Mouse (Mus musculus): ENCODE results near the gene Dnaaf1.

DNA sequence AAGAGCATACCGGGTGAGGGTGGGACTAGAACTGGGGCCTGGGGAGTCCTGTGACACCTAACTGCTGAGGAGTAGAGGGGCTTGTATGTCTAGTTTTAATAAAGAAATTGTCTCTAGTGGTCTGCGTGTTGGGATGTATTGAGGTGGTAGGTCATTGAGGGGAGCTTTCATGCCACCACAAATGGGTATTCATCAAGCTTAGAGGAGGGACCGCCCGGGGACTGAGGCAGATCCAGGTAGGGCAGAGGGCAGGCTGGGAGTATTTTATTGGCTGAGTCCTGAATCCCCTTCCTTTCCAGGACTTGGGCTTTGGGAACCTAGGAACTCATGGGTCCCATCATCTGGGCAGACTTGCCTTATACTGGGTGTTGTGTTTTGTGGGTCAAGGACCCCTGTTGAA is 41.8 kb downstream of the Dnaaf1 start:
- TF ChIP-seq POLR2A (IDR thresholded peaks at IDR 0.05; ENCODE audit: insufficient read depth, low read depth, low read length), result no peak
- TF ChIP-seq CTCF (IDR thresholded peaks at IDR 0.05), result no peak
- no peak for TF ChIP-seq EP300 (IDR thresholded peaks at IDR 0.05; ENCODE audit: insufficient read depth, low read depth, low read length)

All from heart, adult 2 months (tissue).